Mouse (Mus musculus): ENCODE data around the gene Cldn10. TPM values are rescaled to one million over a fixed set of nuclear protein-coding genes. Genes with fewer than 3 reads are reported as not detected.

Gene Cldn10
- polyA plus RNA-seq, 1 experiment from 2014 or later: 14.2 TPM

- Histone ChIP-seq H3K4me2 (replicated peaks; ENCODE audit: low read depth, low read length) (no peak overlapping the region), H3K27ac (ENCODE audit: low read length) (no peak overlapping the region), H3K4me3 (ENCODE audit: low read depth, low read length) (no peak overlapping the region), H3K36me3 (ENCODE audit: control insufficient read depth, insufficient read depth, low read length) (no peaks in the 10 kb centered on the region), H3K27me3 (ENCODE audit: control insufficient read depth, insufficient read depth, low read length) (no peaks in the 10 kb centered on the region), H3K4me1 (ENCODE audit: control insufficient read depth, insufficient read depth, low read length) (no peaks in the 10 kb centered on the region), H3K9ac (replicated peaks; ENCODE audit: low read depth, low read length) (no peak overlapping the region), H3K9me3 (ENCODE audit: control insufficient read depth, low read depth, low read length) (no peaks in the 10 kb centered on the region)
- no peak for ATAC-seq (ENCODE audit: insufficient number of reproducible peaks, insufficient read depth, low FRiP score, low read depth)
- 56% methylated on average over 4 of the region's 4 CpGs for WGBS
Measured at GRCm38 (mm10) chr14:118864905-118865304, 77.2 kb downstream of the Cldn10 start.

GRCm38 (mm10) chr14:118866014-118866811 lies 78.5 kb downstream of the Cldn10 start:
- H3K27me3 ChIP-seq (ENCODE audit: control insufficient read depth, insufficient read depth, low read length): no peaks in the 10 kb centered on the region
- WGBS: 74% methylated on average over 10 of the region's 10 CpGs
- ATAC-seq (ENCODE audit: insufficient number of reproducible peaks, insufficient read depth, low FRiP score, low read depth): no peak
- H3K9ac ChIP-seq (replicated peaks; ENCODE audit: low read depth, low read length): no peak overlapping the region
- no peaks in the 10 kb centered on the region for H3K9me3 ChIP-seq (ENCODE audit: control insufficient read depth, low read depth, low read length)
- H3K4me1 ChIP-seq (ENCODE audit: control insufficient read depth, insufficient read depth, low read length): no peaks in the 10 kb centered on the region
- H3K36me3 ChIP-seq (ENCODE audit: control insufficient read depth, insufficient read depth, low read length): no peaks in the 10 kb centered on the region
- H3K4me2 ChIP-seq (replicated peaks; ENCODE audit: low read depth, low read length): no peak overlapping the region
- H3K4me3 ChIP-seq (ENCODE audit: low read depth, low read length): no peak overlapping the region
- H3K27ac ChIP-seq (ENCODE audit: low read length): no peak overlapping the region

- WGBS: 55% methylated on average over 6 of the region's 6 CpGs
- no peak overlapping the region for H3K4me2 ChIP-seq (replicated peaks; ENCODE audit: low read depth, low read length)
- no peak overlapping the region for H3K4me3 ChIP-seq (ENCODE audit: low read depth, low read length)
- no peak overlapping the region for H3K27ac ChIP-seq (ENCODE audit: low read length)
- no peak for ATAC-seq (ENCODE audit: insufficient number of reproducible peaks, insufficient read depth, low FRiP score, low read depth)
- no peak overlapping the region for H3K9ac ChIP-seq (replicated peaks; ENCODE audit: low read depth, low read length)
- no peaks in the 10 kb centered on the region for H3K27me3 ChIP-seq (ENCODE audit: control insufficient read depth, insufficient read depth, low read length)
- H3K36me3 ChIP-seq (ENCODE audit: control insufficient read depth, insufficient read depth, low read length): no peaks in the 10 kb centered on the region
- no peaks in the 10 kb centered on the region for H3K9me3 ChIP-seq (ENCODE audit: control insufficient read depth, low read depth, low read length)
- H3K4me1 ChIP-seq (ENCODE audit: control insufficient read depth, insufficient read depth, low read length): no peaks in the 10 kb centered on the region
Measured at GRCm38 (mm10) chr14:118867366-118867765, 79.7 kb downstream of the Cldn10 start.

GRCm38 (mm10) chr14:118868102-118868724 lies 80.5 kb downstream of the Cldn10 start:
- H3K4me1 ChIP-seq (ENCODE audit: control insufficient read depth, insufficient read depth, low read length): no peaks in the 10 kb centered on the region
- H3K9me3 ChIP-seq (ENCODE audit: control insufficient read depth, low read depth, low read length): no peaks in the 10 kb centered on the region
- H3K27ac ChIP-seq (ENCODE audit: low read length): no peak overlapping the region
- H3K9ac ChIP-seq (replicated peaks; ENCODE audit: low read depth, low read length): no peak overlapping the region
- H3K27me3 ChIP-seq (ENCODE audit: control insufficient read depth, insufficient read depth, low read length): no peaks in the 10 kb centered on the region
- H3K4me2 ChIP-seq (replicated peaks; ENCODE audit: low read depth, low read length): no peak overlapping the region
- no peak overlapping the region for H3K4me3 ChIP-seq (ENCODE audit: low read depth, low read length)
- H3K36me3 ChIP-seq (ENCODE audit: control insufficient read depth, insufficient read depth, low read length): no peaks in the 10 kb centered on the region
- no peak for ATAC-seq (ENCODE audit: insufficient number of reproducible peaks, insufficient read depth, low FRiP score, low read depth)
- 85% methylated on average over 13 of the region's 13 CpGs for WGBS

GRCm38 (mm10) chr14:118869712-118870111 lies 82.0 kb downstream of the Cldn10 start:
- ATAC-seq (ENCODE audit: insufficient number of reproducible peaks, insufficient read depth, low FRiP score, low read depth): no peak
- Histone ChIP-seq H3K36me3 (ENCODE audit: control insufficient read depth, insufficient read depth, low read length) (peaks cover 3% of the 10 kb centered on the region; the same call in 1 of the 2 replicates), H3K27ac (ENCODE audit: low read length) (no peak overlapping the region), H3K27me3 (ENCODE audit: control insufficient read depth, insufficient read depth, low read length) (no peaks in the 10 kb centered on the region), H3K9me3 (ENCODE audit: control insufficient read depth, low read depth, low read length) (no peaks in the 10 kb centered on the region), H3K4me1 (ENCODE audit: control insufficient read depth, insufficient read depth, low read length) (no peaks in the 10 kb centered on the region), H3K9ac (replicated peaks; ENCODE audit: low read depth, low read length) (no peak overlapping the region), H3K4me2 (replicated peaks; ENCODE audit: low read depth, low read length) (no peak overlapping the region), H3K4me3 (ENCODE audit: low read depth, low read length) (no peak overlapping the region)
- 71% methylated on average over 6 of the region's 6 CpGs for WGBS

GRCm38 (mm10) chr14:118874126-118874525 lies 86.4 kb downstream of the Cldn10 start:
- H3K36me3 ChIP-seq (ENCODE audit: control insufficient read depth, insufficient read depth, low read length): peaks cover 27% of the 10 kb centered on the region

GRCm38 (mm10) chr14:118874786-118875415 lies 87.2 kb downstream of the Cldn10 start:
- ATAC-seq (ENCODE audit: insufficient number of reproducible peaks, insufficient read depth, low FRiP score, low read depth): no peak
- H3K4me3 ChIP-seq (ENCODE audit: low read depth, low read length): no peak overlapping the region

More at GRCm38 (mm10) chr14:118874126-118874525, 86.4 kb downstream of the Cldn10 start:
- Histone ChIP-seq H3K4me1 (ENCODE audit: control insufficient read depth, insufficient read depth, low read length) (no peaks in the 10 kb centered on the region), H3K4me3 (ENCODE audit: low read depth, low read length) (no peak overlapping the region), H3K27me3 (ENCODE audit: control insufficient read depth, insufficient read depth, low read length) (no peaks in the 10 kb centered on the region), H3K9ac (replicated peaks; ENCODE audit: low read depth, low read length) (no peak overlapping the region), H3K4me2 (replicated peaks; ENCODE audit: low read depth, low read length) (no peak overlapping the region), H3K9me3 (ENCODE audit: control insufficient read depth, low read depth, low read length) (no peaks in the 10 kb centered on the region), H3K27ac (ENCODE audit: low read length) (no peak overlapping the region)
- 95% methylated on average over 4 of the region's 4 CpGs for WGBS
- no peak for ATAC-seq (ENCODE audit: insufficient number of reproducible peaks, insufficient read depth, low FRiP score, low read depth)

GRCm38 (mm10) chr14:118878346-118878910 lies 90.7 kb downstream of the Cldn10 start:
- Histone ChIP-seq H3K9me3 (ENCODE audit: control insufficient read depth, low read depth, low read length) (no peaks in the 10 kb centered on the region), H3K36me3 (ENCODE audit: control insufficient read depth, insufficient read depth, low read length) (peaks cover 46% of the 10 kb centered on the region), H3K4me1 (ENCODE audit: control insufficient read depth, insufficient read depth, low read length) (no peaks in the 10 kb centered on the region), H3K4me2 (replicated peaks; ENCODE audit: low read depth, low read length) (no peak overlapping the region), H3K4me3 (ENCODE audit: low read depth, low read length) (no peak overlapping the region), H3K27me3 (ENCODE audit: control insufficient read depth, insufficient read depth, low read length) (no peaks in the 10 kb centered on the region), H3K9ac (replicated peaks; ENCODE audit: low read depth, low read length) (no peak overlapping the region), H3K27ac (ENCODE audit: low read length) (no peak overlapping the region)
- no peak for ATAC-seq (ENCODE audit: insufficient number of reproducible peaks, insufficient read depth, low FRiP score, low read depth)
- WGBS: 78% methylated on average over 11 of the region's 11 CpGs

More at GRCm38 (mm10) chr14:118874786-118875415, 87.2 kb downstream of the Cldn10 start:
- H3K27me3 ChIP-seq (ENCODE audit: control insufficient read depth, insufficient read depth, low read length): no peaks in the 10 kb centered on the region
- no peak overlapping the region for H3K27ac ChIP-seq (ENCODE audit: low read length)
- H3K4me1 ChIP-seq (ENCODE audit: control insufficient read depth, insufficient read depth, low read length): no peaks in the 10 kb centered on the region
- 73% methylated on average over 10 of the region's 10 CpGs for WGBS
- no peak overlapping the region for H3K4me2 ChIP-seq (replicated peaks; ENCODE audit: low read depth, low read length)
- H3K9ac ChIP-seq (replicated peaks; ENCODE audit: low read depth, low read length): no peak overlapping the region
- no peaks in the 10 kb centered on the region for H3K9me3 ChIP-seq (ENCODE audit: control insufficient read depth, low read depth, low read length)
- peaks cover 35% of the 10 kb centered on the region for H3K36me3 ChIP-seq (ENCODE audit: control insufficient read depth, insufficient read depth, low read length)
